Mouse (Mus musculus) kidney, embryonic 16.5 days (tissue): Measurements from ENCODE around the gene Itga5. TPM values are rescaled to one million over a fixed set of nuclear protein-coding genes. Genes with fewer than 3 reads are reported as not detected.

Source experiments
- ATAC-seq: fragments of 200-750 bp; cut with Nextera tagmentation; 2 replicates; pipeline ENCODE4 v1.8.0; 2017; ENCODE audit warnings: moderate TSS enrichment; ENCODE audit not compliant: low FRiP score, low TSS enrichment
- H3K27ac ChIP-seq: fragments of 300-500 bp; sonication (generic); 2 replicates; pipeline ENCODE4 v1.5.1; 2014; ENCODE audit warnings: low read length
- H3K27me3 ChIP-seq: fragments of 300-500 bp; sonication (generic); 2 replicates; pipeline ENCODE4 v1.6.1; 2014; ENCODE audit warnings: low read length, control low read depth, mixed read lengths; ENCODE audit not compliant: insufficient read depth
- H3K36me3 ChIP-seq: fragments of 300-500 bp; sonication (generic); 2 replicates; pipeline ENCODE4 v1.6.1; 2014; ENCODE audit warnings: low read length, control low read depth, mixed read lengths; ENCODE audit not compliant: insufficient read depth
- H3K4me1 ChIP-seq: fragments of 300-500 bp; sonication (generic); 2 replicates; pipeline ENCODE4 v1.6.1; 2014; ENCODE audit warnings: low read length, control low read depth, mixed read lengths; ENCODE audit not compliant: insufficient read depth
- H3K4me2 ChIP-seq: fragments of 300-500 bp; sonication (generic); replicated peaks from 2 replicates; pipeline ENCODE4 v1.6.1; 2014; ENCODE audit warnings: low read depth, low read length
- H3K4me3 ChIP-seq: fragments of 300-500 bp; sonication (generic); 2 replicates; pipeline ENCODE4 v1.5.1; 2014; ENCODE audit warnings: mild to moderate bottlenecking, low read length
- H3K9ac ChIP-seq: fragments of 300-500 bp; sonication (generic); replicated peaks from 2 replicates; pipeline ENCODE4 v1.6.1; 2014; ENCODE audit warnings: low read length
- H3K9me3 ChIP-seq: fragments of 300-500 bp; sonication (generic); 2 replicates; pipeline ENCODE4 v1.6.1; 2016; ENCODE audit warnings: low read length, control low read depth
- WGBS: fragments of 180-500 bp; shearing (Covaris S2); extraction: QIAGEN DNeasy Blood & Tissue Kit; methylation state at CpG from one replicate; pipeline ENCODE4 v1.1.7; 2014; 5-methylcytosine and 5-hydroxymethylcytosine counted together
- polyA plus RNA-seq: library from polyadenylated mRNA; unstranded; fragments of >200 nt; fragmentation: Nextera tagmentation; extraction: Ambion mirVana; gene quantifications from 2 replicates; pipeline ENCODE4 v1.2.1, GENCODE M21; 2015

The Itga5 gene
- polyA plus RNA-seq, 1 experiment from 2014 or later = 44.3 TPM

- no peak overlapping the region for H3K9ac ChIP-seq
- no peaks in the 10 kb centered on the region for H3K9me3 ChIP-seq
- no peak overlapping the region for H3K4me3 ChIP-seq
- H3K4me2 ChIP-seq = no peak overlapping the region
- peaks cover 13% of the 10 kb centered on the region for H3K4me1 ChIP-seq
- peaks cover 25% of the 10 kb centered on the region for H3K36me3 ChIP-seq
- WGBS = 25% methylated on average over 4 of the region's 4 CpGs
- peaks cover 27% of the 10 kb centered on the region; the same call in 1 of the 2 replicates for H3K27me3 ChIP-seq
- no peak overlapping the region for H3K27ac ChIP-seq
- no peak for ATAC-seq
These were observed 24.1 kb downstream of the Itga5 start for GRCm38 (mm10) chr15:103342415-103342814.

DNA sequence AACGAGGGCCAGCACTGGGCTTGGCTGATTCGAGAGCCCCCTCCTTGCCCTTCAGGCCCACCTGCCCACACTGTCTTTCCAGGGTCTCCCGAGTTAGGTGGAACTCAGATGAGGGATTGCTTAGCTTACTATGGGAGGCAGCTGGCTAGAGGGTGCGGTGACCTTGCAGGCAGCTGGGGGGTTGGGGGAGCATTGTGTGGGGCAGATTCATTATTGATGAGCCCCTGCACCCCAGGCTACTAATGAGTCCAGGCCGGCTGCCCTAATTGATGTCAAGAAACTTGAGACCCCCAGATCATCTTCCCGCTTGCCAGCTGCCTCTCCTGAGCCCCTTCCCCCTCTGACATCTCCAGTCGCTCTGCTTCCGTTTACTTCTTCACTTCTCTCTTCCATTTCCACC is 25.0 kb downstream of the Itga5 start:
- Histone ChIP-seq H3K4me1 (peaks cover 13% of the 10 kb centered on the region), H3K9ac (0 out of 2 replicates have a peak overlapping the region, but pooled peaks have one; percentile 9), H3K4me3 (no peak overlapping the region), H3K36me3 (peaks cover 25% of the 10 kb centered on the region), H3K4me2 (no peak overlapping the region), H3K9me3 (no peaks in the 10 kb centered on the region), H3K27me3 (peaks cover 27% of the 10 kb centered on the region; the same call in 1 of the 2 replicates), H3K27ac (no peak overlapping the region)
- no peak for ATAC-seq
- 32% methylated on average over 8 of the region's 8 CpGs for WGBS

- H3K36me3 ChIP-seq = peaks cover 17% of the 10 kb centered on the region
- H3K4me1 ChIP-seq = peaks cover 13% of the 10 kb centered on the region
- H3K9ac ChIP-seq = no peak overlapping the region
- peak overlapping the region; percentile 68; the same call in 1 of the 2 replicates for H3K4me2 ChIP-seq
- ATAC-seq = no peak
- no peak overlapping the region for H3K4me3 ChIP-seq
- 26% methylated on average over 4 of the region's 4 CpGs for WGBS
- H3K9me3 ChIP-seq = no peaks in the 10 kb centered on the region
- H3K27ac ChIP-seq = no peak overlapping the region
- H3K27me3 ChIP-seq = peaks cover 27% of the 10 kb centered on the region; the same call in 1 of the 2 replicates
These were observed 25.8 kb downstream of the Itga5 start for GRCm38 (mm10) chr15:103340786-103341185.

- ATAC-seq = peak; percentile 32; the same call in 1 of the 2 replicates
- Histone ChIP-seq H3K4me1 (peaks cover 16% of the 10 kb centered on the region), H3K27ac (no peak within 1 kb of the TSS), H3K36me3 (peaks cover 12% of the 10 kb centered on the region), H3K4me2 (peak within 1 kb of the TSS; percentile 68), H3K27me3 (peaks cover 27% of the 10 kb centered on the region; the same call in 1 of the 2 replicates), H3K4me3 (peak within 1 kb of the TSS; percentile 58), H3K9me3 (no peaks in the 10 kb centered on the region), H3K9ac (peak within 1 kb of the TSS; percentile 58)
- under 1% methylated on average over 23 of the region's 26 CpGs for WGBS
These were observed 26.6 kb downstream of the Itga5 start, which contains the start of gene Zfp385a for GRCm38 (mm10) chr15:103339961-103340337. TSS of gene Zfp385a (minus strand) at chr15:103340093.

GRCm38 (mm10) chr15:103339166-103339960 is 27.2 kb downstream of the Itga5 start:
- H3K4me1 ChIP-seq = peaks cover 18% of the 10 kb centered on the region
- peaks cover 27% of the 10 kb centered on the region; the same call in 1 of the 2 replicates for H3K27me3 ChIP-seq

GRCm38 (mm10) chr15:103338829-103339165 is 27.8 kb downstream of the Itga5 start:
- H3K27me3 ChIP-seq = peaks cover 27% of the 10 kb centered on the region; the same call in 1 of the 2 replicates
- H3K36me3 ChIP-seq = 0 out of 2 replicates have a peak, but pooled peaks cover under 1% of the 10 kb centered on the region
- H3K9ac ChIP-seq = 0 out of 2 replicates have a peak overlapping the region, but pooled peaks have one; percentile 58
- no peak overlapping the region for H3K27ac ChIP-seq
- H3K4me1 ChIP-seq = peaks cover 23% of the 10 kb centered on the region
- 43% methylated on average over 4 of the region's 4 CpGs for WGBS
- no peaks in the 10 kb centered on the region for H3K9me3 ChIP-seq
- ATAC-seq = no peak
- H3K4me2 ChIP-seq = no peak overlapping the region
- no peak overlapping the region; the same call in 1 of the 2 replicates for H3K4me3 ChIP-seq

More at GRCm38 (mm10) chr15:103339166-103339960, 27.2 kb downstream of the Itga5 start:
- Histone ChIP-seq H3K4me2 (peak overlapping the region; percentile 68), H3K9me3 (no peaks in the 10 kb centered on the region), H3K9ac (peak overlapping the region; percentile 58), H3K4me3 (peak overlapping the region; percentile 58), H3K27ac (no peak overlapping the region), H3K36me3 (peaks cover 6% of the 10 kb centered on the region)
- WGBS = 4% methylated on average over 28 of the region's 31 CpGs
- peak; percentile 11; the same call in 1 of the 2 replicates for ATAC-seq

GRCm38 (mm10) chr15:103336996-103337667 is 29.4 kb downstream of the Itga5 start:
- ATAC-seq = no peak
- H3K9ac ChIP-seq = no peak overlapping the region
- no peaks in the 10 kb centered on the region for H3K36me3 ChIP-seq
- WGBS = 15% methylated on average over 11 of the region's 11 CpGs
- no peak overlapping the region for H3K4me3 ChIP-seq
- H3K4me2 ChIP-seq = no peak overlapping the region
- no peaks in the 10 kb centered on the region for H3K9me3 ChIP-seq
- H3K27me3 ChIP-seq = peaks cover 27% of the 10 kb centered on the region; the same call in 1 of the 2 replicates
- peaks cover 26% of the 10 kb centered on the region for H3K4me1 ChIP-seq
- H3K27ac ChIP-seq = no peak overlapping the region

- no peaks in the 10 kb centered on the region for H3K36me3 ChIP-seq
- H3K27me3 ChIP-seq = peaks cover 15% of the 10 kb centered on the region; the same call in 1 of the 2 replicates
- peaks cover 26% of the 10 kb centered on the region for H3K4me1 ChIP-seq
- H3K4me2 ChIP-seq = no peak overlapping the region
- no peaks in the 10 kb centered on the region for H3K9me3 ChIP-seq
- 25% methylated on average over 7 of the region's 7 CpGs for whole genome bisulfite sequencing
- no peak overlapping the region for H3K4me3 ChIP-seq
- no peak overlapping the region for H3K27ac ChIP-seq
- H3K9ac ChIP-seq = no peak overlapping the region
- ATAC-seq = no peak
These were observed 30.9 kb downstream of the Itga5 start for GRCm38 (mm10) chr15:103335488-103336235.

GRCm38 (mm10) chr15:103335040-103335439 is 31.5 kb downstream of the Itga5 start:
- no peak for ATAC-seq
- H3K9ac ChIP-seq = no peak overlapping the region
- H3K4me3 ChIP-seq = no peak overlapping the region
- 53% methylated on average over 3 of the region's 3 CpGs for WGBS
- no peaks in the 10 kb centered on the region for H3K9me3 ChIP-seq
- no peaks in the 10 kb centered on the region for H3K36me3 ChIP-seq
- H3K27me3 ChIP-seq = peaks cover 14% of the 10 kb centered on the region; the same call in 1 of the 2 replicates
- H3K4me1 ChIP-seq = peaks cover 21% of the 10 kb centered on the region
- no peak overlapping the region for H3K4me2 ChIP-seq
- H3K27ac ChIP-seq = no peak overlapping the region
